Mouse (Mus musculus) G1E (cell line): Measurements from ENCODE around the gene Spata17. TPM values are rescaled to one million over a fixed set of nuclear protein-coding genes. Genes with fewer than 3 reads are reported as not detected.

Experiments
- ATAC-seq: 2 replicates; pipeline ENCODE4 v1.8.0; 2016; ENCODE audit warnings: mild to moderate bottlenecking; ENCODE audit not compliant: insufficient number of reproducible peaks, poor library complexity, low FRiP score, severe bottlenecking; ENCODE audit errors: extremely low read depth
- DNase-seq: peaks from one replicate; pipeline ENCODE4 v3.0.0; 2012; ENCODE audit warnings: low spot score
- H3K27me3 ChIP-seq: 2 replicates; pipeline ENCODE4 v1.6.1; 2012; ENCODE audit warnings: mild to moderate bottlenecking, low read length, inconsistent platforms; ENCODE audit not compliant: insufficient read depth
- H3K36me3 ChIP-seq: replicated peaks from 2 replicates; pipeline ENCODE3; 2012; ENCODE audit warnings: mild to moderate bottlenecking, inconsistent platforms
- H3K4me1 ChIP-seq: 2 replicates; pipeline ENCODE4 v1.6.1; 2012; ENCODE audit warnings: low read depth, low read length, inconsistent platforms, mixed read lengths; ENCODE audit not compliant: insufficient read depth
- H3K4me3 ChIP-seq: 2 replicates; pipeline ENCODE4 v1.5.1; 2012; ENCODE audit warnings: low read depth, mild to moderate bottlenecking, inconsistent platforms, low read length, moderate library complexity, mixed read lengths
- H3K9me3 ChIP-seq: replicated peaks from 2 replicates; pipeline ENCODE4 v1.6.1; 2012; ENCODE audit warnings: inconsistent platforms
- CTCF ChIP-seq: IDR thresholded peaks from 2 replicates; pipeline ENCODE4 v1.5.1; 2012; ENCODE audit warnings: low read depth, low read length, inconsistent platforms, mixed read lengths
- GATA1 ChIP-seq: IDR thresholded peaks from 2 replicates; pipeline ENCODE4 v1.6.1; 2012; ENCODE audit warnings: borderline replicate concordance, low read length, inconsistent platforms, mixed read lengths
- GATA2 ChIP-seq: IDR thresholded peaks from 2 replicates; pipeline ENCODE4 v1.6.1; 2012; ENCODE audit warnings: low read depth, low read length, inconsistent platforms, borderline replicate concordance
- POLR2AphosphoS5 ChIP-seq: IDR thresholded peaks from 2 replicates; pipeline ENCODE4 v1.6.1; 2012; ENCODE audit warnings: low read depth, low read length, inconsistent platforms; ENCODE audit not compliant: insufficient replicate concordance
- TAL1 ChIP-seq: conservative IDR thresholded peaks from 2 replicates; pipeline ENCODE4 v1.6.1; 2012; ENCODE audit warnings: low read depth, low read length, inconsistent platforms, mixed read lengths
- polyA plus RNA-seq: library from polyadenylated mRNA; stranded (reverse); fragments of >175 nt; gene quantifications from 2 replicates; pipeline ENCODE4 v1.2.3, GENCODE M21; 2012
- total RNA-seq, 2 experiments: library from RNA; stranded (forward) in 1 of 2; stranded (reverse) in 1 of 2; fragments of 200-1000 nt in 1 of 2; fragments of >200 nt in 1 of 2; fragmentation: Nextera tagmentation in 1 of 2; gene quantifications; 2 replicates each; pipeline ENCODE4 v1.2.3; 2014 to 2017

Gene Spata17
- total and polyA plus RNA-seq, 3 experiments = 0.66 to 3.8 TPM; not detected in 1

GRCm38 (mm10) chr1:187238061-187238460 lies 22.8 kb upstream of the Spata17 start:
- no peaks in the 10 kb centered on the region for H3K27me3 ChIP-seq
- no peak for TF ChIP-seq TAL1
- no peak for TF ChIP-seq GATA2
- no peak for TF ChIP-seq POLR2AphosphoS5
- no peak for TF ChIP-seq GATA1
- TF ChIP-seq CTCF = no peak
- ATAC-seq = no peak
- no peaks in the 10 kb centered on the region for H3K9me3 ChIP-seq
- H3K4me3 ChIP-seq = no peak overlapping the region
- DNase-seq = no peak
- no peaks in the 10 kb centered on the region for H3K4me1 ChIP-seq
- peaks cover 49% of the 10 kb centered on the region for H3K36me3 ChIP-seq

DNA sequence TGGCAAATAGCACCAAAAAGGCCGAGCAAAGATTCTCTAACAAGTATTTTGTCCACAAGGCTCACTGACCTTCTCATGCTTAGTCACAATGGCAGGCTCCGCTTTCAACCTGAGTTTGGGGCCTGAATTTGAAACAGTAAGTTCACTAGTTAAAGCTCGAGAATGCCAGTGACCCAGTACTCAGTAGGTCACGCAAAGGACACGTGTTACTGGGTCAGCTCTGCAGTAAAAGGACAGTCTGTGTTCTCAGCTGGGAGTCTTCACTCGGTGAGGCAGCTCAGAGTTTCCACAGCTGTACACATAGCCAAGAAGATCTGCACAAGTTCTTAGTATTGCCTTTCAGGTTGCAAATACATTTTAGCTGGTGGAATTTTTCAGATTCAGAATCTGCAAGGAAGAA lies 21.0 kb upstream of the Spata17 start:
- Histone ChIP-seq H3K27me3 (no peaks in the 10 kb centered on the region), H3K36me3 (peaks cover 54% of the 10 kb centered on the region), H3K4me3 (no peak overlapping the region), H3K4me1 (no peaks in the 10 kb centered on the region), H3K9me3 (no peaks in the 10 kb centered on the region)
- ATAC-seq (no peak), DNase-seq (no peak)
- TF ChIP-seq TAL1 = no peak
- TF ChIP-seq POLR2AphosphoS5 = no peak
- TF ChIP-seq GATA2 = no peak
- TF ChIP-seq CTCF = no peak
- TF ChIP-seq GATA1 = no peak

GRCm38 (mm10) chr1:187235161-187235560 lies 19.9 kb upstream of the Spata17 start:
- H3K9me3 ChIP-seq = no peaks in the 10 kb centered on the region
- no peaks in the 10 kb centered on the region for H3K27me3 ChIP-seq
- DNase-seq = no peak
- H3K4me3 ChIP-seq = no peak overlapping the region
- no peaks in the 10 kb centered on the region for H3K4me1 ChIP-seq
- no peak for ATAC-seq
- peaks cover 63% of the 10 kb centered on the region for H3K36me3 ChIP-seq
- TF ChIP-seq CTCF (no peak), POLR2AphosphoS5 (no peak), GATA1 (no peak), TAL1 (no peak), GATA2 (no peak)

DNA sequence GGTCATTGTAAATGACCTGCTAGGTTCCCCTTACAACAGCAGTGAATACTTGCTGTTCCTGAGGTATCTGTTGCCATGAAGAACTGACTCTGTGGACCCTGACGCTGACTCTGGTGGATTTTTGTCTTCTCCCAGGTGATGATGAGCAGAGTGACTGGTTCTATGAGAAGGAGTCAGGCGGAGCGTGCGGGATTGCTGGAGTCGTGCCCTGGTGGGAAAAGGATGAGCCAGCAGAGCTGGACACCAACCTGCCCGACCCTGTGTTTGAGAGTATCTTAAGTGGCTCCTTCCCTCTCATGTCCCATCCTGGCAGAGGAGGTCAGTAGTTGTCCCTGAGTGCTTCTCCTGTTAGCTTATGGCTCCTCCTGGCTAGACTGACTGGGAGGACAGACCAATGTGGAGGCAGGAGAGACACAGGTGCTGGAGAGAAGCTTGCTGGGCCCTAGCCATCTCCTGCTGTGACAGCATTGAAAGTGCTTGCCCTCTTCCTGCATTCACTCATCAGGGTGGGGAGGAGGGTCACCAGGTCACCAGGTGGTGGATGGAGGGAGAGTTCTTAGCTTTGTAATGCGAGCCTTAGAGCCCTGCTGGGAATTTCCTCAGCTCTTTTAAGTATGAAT lies 17.8 kb upstream of the Spata17 start:
- Histone ChIP-seq H3K36me3 (peaks cover 70% of the 10 kb centered on the region), H3K9me3 (no peaks in the 10 kb centered on the region), H3K4me1 (no peaks in the 10 kb centered on the region), H3K27me3 (no peaks in the 10 kb centered on the region), H3K4me3 (no peak overlapping the region)
- no peak for ATAC-seq
- DNase-seq = no peak
- TF ChIP-seq GATA1 (no peak), GATA2 (no peak), TAL1 (no peak), POLR2AphosphoS5 (no peak), CTCF (no peak)

DNA sequence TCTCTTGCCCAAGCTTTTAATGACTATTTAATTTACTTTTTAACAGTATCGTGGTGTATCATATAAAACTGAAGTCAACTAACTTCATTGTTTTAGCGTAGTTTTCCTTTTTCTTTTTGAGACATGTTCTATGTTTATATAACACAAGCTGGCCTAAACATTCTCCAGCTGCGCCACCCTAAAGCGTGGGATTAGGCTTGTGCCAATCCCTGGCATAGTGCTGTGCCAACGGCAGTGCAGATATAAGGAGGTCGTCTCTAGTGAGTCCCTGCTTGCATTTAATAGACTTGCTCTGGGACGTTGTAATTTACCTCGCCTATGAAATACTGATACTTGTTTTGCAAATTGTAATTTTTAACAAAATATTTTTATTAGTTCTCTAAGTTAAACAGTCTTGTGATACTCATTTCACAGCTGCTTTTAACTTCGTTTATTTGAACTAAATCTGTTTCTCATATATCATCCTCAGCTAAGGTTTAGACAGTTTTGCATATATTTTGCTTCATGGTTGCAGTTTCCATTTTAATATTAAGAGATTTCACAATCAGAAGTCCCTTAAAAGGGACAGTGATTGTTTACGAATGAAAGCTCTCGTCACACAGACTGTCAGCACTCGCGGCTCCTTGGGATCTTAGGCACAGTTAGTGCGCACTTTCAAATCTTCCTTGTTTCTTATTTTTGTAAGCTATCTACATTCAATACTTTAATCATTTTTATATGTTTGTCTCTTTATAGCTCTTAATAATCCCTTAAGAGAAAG lies 17.1 kb upstream of the Spata17 start:
- Histone ChIP-seq H3K4me3 (no peak overlapping the region), H3K27me3 (no peaks in the 10 kb centered on the region), H3K9me3 (no peaks in the 10 kb centered on the region), H3K4me1 (no peaks in the 10 kb centered on the region), H3K36me3 (peaks cover 71% of the 10 kb centered on the region)
- TF ChIP-seq TAL1 = no peak
- TF ChIP-seq GATA1 = no peak
- TF ChIP-seq GATA2 = no peak
- TF ChIP-seq CTCF = no peak
- no peak for TF ChIP-seq POLR2AphosphoS5
- no peak for ATAC-seq
- no peak for DNase-seq

DNA sequence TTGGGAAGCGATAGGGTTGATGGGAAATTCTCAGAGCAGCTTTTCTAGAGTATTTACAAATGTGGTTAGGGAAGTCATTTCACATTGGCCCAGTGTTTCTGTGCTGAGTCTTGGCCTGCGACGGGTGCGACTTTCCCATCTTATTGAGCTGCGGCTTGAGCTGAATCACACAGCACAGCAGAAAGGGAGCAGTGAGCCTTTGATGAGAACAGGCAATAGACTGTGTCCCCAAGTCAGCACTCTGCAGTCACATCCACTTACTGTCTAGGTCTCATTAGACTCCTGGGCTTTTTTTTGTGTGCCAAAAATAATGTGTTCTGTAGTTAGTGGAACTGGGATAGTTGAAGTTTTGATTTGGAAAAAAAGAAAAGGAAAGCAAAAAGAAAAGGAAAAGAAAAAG lies 15.0 kb upstream of the Spata17 start:
- Histone ChIP-seq H3K9me3 (no peaks in the 10 kb centered on the region), H3K4me1 (no peaks in the 10 kb centered on the region), H3K4me3 (no peak overlapping the region), H3K36me3 (peaks cover 74% of the 10 kb centered on the region), H3K27me3 (no peaks in the 10 kb centered on the region)
- TF ChIP-seq POLR2AphosphoS5 (no peak), GATA2 (no peak), GATA1 (no peak), TAL1 (no peak), CTCF (no peak)
- ATAC-seq (no peak), DNase-seq (no peak)
